Mouse (Mus musculus): Measurements from ENCODE around the gene Olfr243. TPM values are rescaled to one million over a fixed set of nuclear protein-coding genes. Genes with fewer than 3 reads are reported as not detected.
"Not testable (repeated sequence)": the region's sequence is repeated elsewhere in the genome, so short reads cannot be mapped to it uniquely, and the experiment has no call there.

Gene Olfr243
- not detected in 2 replicates for polyA plus RNA-seq (2014; fragmentation: Nextera tagmentation; extraction: Ambion mirVana)

DNA sequence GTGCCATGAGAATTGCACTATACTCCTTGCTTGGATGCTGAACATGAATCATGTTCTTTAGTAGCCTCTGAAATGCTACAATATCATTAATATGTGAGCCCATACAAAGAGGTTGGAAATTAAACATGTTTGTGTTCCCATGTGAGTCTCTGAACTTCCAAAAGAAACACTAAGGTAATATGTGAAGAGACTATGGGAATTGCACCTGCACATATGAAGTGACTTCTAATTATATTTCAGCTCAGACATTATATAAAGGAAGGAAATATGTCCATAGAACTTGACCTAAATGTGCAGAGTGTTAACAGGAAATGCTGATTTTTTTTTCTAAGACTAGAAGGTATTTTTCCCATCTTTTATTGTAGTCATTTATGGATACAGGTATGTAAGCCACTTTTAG is at the start of gene Olfr243:
Olfr243 (plus strand) TSS at position 301 of the 400 bp plus-strand sequence.
- H3K27ac ChIP-seq (ENCODE audit: low read depth, low read length): no peak within 1 kb of the TSS
- no peak for ATAC-seq (ENCODE audit: low FRiP score)
- H3K4me1 ChIP-seq (replicated peaks; ENCODE audit: control insufficient read depth, insufficient read depth, low read length): no peaks in the 10 kb centered on the region
- DNase-seq (ENCODE audit: low spot score): no peak
- no peaks in the 10 kb centered on the region for H3K9me3 ChIP-seq (ENCODE audit: control insufficient read depth, low read length)
- no peaks in the 10 kb centered on the region for H3K36me3 ChIP-seq (ENCODE audit: control insufficient read depth, insufficient read depth, low read length)
- H3K4me2 ChIP-seq (replicated peaks; ENCODE audit: low read depth, low read length): no peak within 1 kb of the TSS
- H3K4me3 ChIP-seq (ENCODE audit: low read depth, low read length): no peak within 1 kb of the TSS
- no peaks in the 10 kb centered on the region for H3K27me3 ChIP-seq (ENCODE audit: control insufficient read depth, insufficient read depth, low read length)
- H3K9ac ChIP-seq (ENCODE audit: low read depth, low read length): no peak within 1 kb of the TSS

DNA sequence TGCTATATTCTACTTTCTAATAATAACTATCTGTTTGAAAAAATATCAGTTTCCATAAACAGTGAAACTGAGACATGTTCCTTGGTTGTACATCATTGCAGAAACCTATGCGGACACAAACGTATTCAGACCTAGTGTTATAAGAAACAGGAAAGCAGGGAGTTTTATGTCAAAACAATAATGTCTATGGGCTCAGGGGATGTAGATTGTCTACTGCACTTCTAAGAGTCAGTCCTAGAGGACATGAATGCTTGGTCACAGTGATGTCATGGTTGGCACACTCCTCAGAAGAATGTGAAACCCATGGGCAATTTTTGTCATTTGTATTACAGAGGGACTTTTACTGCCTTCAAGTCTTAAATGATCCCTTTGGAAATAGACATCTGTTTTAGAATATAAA is 43.4 kb upstream of the Olfr243 start, which contains the start of gene Olfr624:
Olfr624 (minus strand) TSS at position 101 of the 400 bp plus-strand sequence.
- H3K4me3 ChIP-seq (ENCODE audit: low read depth, low read length): no peak within 1 kb of the TSS
- H3K27ac ChIP-seq (ENCODE audit: low read depth, low read length): no peak within 1 kb of the TSS
- WGBS: 92% methylated on average over 2 of the region's 2 CpGs
- H3K4me1 ChIP-seq (replicated peaks; ENCODE audit: control insufficient read depth, insufficient read depth, low read length): no peaks in the 10 kb centered on the region
- H3K27me3 ChIP-seq (ENCODE audit: control insufficient read depth, insufficient read depth, low read length): no peaks in the 10 kb centered on the region
- ATAC-seq (ENCODE audit: low FRiP score): no peak
- no peak within 1 kb of the TSS for H3K9ac ChIP-seq (ENCODE audit: low read depth, low read length)
- no peak within 1 kb of the TSS for H3K4me2 ChIP-seq (replicated peaks; ENCODE audit: low read depth, low read length)
- DNase-seq (ENCODE audit: low spot score): no peak
- no peaks in the 10 kb centered on the region for H3K9me3 ChIP-seq (ENCODE audit: control insufficient read depth, low read length)
- H3K36me3 ChIP-seq (ENCODE audit: control insufficient read depth, insufficient read depth, low read length): no peaks in the 10 kb centered on the region

DNA sequence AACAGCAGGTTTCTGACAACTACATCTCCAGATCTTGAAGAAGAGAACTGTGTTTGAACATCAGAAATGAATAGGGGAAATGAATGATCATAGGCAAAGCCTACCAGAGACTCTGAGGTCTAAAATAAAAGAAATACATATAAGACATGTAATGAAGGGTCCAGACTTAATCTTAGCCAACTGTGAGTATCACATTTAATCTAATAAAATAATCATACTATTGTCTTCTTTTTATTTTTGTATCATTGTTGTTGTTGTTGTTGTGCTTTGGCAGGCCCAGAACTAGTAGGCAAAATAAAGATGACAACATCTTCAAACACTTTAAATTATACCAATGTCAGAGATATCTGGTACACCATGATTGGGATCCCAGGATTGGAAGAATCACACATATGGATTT is 32.1 kb upstream of the Olfr243 start, which contains the start of gene Olfr625-ps1:
Olfr625-ps1 (plus strand) TSS at position 301 of the 400 bp plus-strand sequence.
- Histone ChIP-seq H3K27me3 (ENCODE audit: control insufficient read depth, insufficient read depth, low read length) (no peaks in the 10 kb centered on the region), H3K36me3 (ENCODE audit: control insufficient read depth, insufficient read depth, low read length) (no peaks in the 10 kb centered on the region), H3K9ac (ENCODE audit: low read depth, low read length) (no peak within 1 kb of the TSS), H3K4me3 (ENCODE audit: low read depth, low read length) (no peak within 1 kb of the TSS), H3K4me2 (replicated peaks; ENCODE audit: low read depth, low read length) (no peak within 1 kb of the TSS), H3K27ac (ENCODE audit: low read depth, low read length) (no peak within 1 kb of the TSS), H3K9me3 (ENCODE audit: control insufficient read depth, low read length) (no peaks in the 10 kb centered on the region), H3K4me1 (replicated peaks; ENCODE audit: control insufficient read depth, insufficient read depth, low read length) (no peaks in the 10 kb centered on the region)
- DNase-seq (ENCODE audit: low spot score) (no peak), ATAC-seq (ENCODE audit: low FRiP score) (no peak)

DNA sequence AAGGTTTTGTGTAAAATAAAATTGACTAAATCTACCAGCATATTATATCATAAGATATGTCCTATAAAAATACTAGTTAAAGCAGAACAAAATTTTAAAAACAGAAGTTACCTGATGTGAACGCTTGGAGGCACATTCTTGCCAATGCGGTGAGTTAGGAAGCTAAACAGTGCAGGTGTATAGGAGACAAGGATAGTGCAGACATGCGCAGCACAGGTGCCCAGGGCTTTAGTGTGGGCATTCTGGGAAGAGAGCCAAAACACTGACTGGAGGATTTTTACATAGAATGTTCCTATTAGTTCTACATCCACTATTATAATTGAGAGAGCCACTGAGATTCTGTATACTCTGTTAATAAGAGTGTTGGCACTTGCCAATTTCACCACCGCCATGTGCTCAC is 15.0 kb upstream of the Olfr243 start:
- Histone ChIP-seq H3K36me3 (ENCODE audit: control insufficient read depth, insufficient read depth, low read length) (no peaks in the 10 kb centered on the region), H3K4me1 (replicated peaks; ENCODE audit: control insufficient read depth, insufficient read depth, low read length) (no peaks in the 10 kb centered on the region), H3K27me3 (ENCODE audit: control insufficient read depth, insufficient read depth, low read length) (no peaks in the 10 kb centered on the region), H3K27ac (ENCODE audit: low read depth, low read length) (no peak overlapping the region), H3K4me3 (ENCODE audit: low read depth, low read length) (no peak overlapping the region), H3K9ac (ENCODE audit: low read depth, low read length) (no peak overlapping the region), H3K9me3 (ENCODE audit: control insufficient read depth, low read length) (no peaks in the 10 kb centered on the region), H3K4me2 (replicated peaks; ENCODE audit: low read depth, low read length) (no peak overlapping the region)
- ATAC-seq (ENCODE audit: low FRiP score) (no peak), DNase-seq (ENCODE audit: low spot score) (no peak)
- WGBS: 94% methylated on average over 4 of the region's 4 CpGs

DNA sequence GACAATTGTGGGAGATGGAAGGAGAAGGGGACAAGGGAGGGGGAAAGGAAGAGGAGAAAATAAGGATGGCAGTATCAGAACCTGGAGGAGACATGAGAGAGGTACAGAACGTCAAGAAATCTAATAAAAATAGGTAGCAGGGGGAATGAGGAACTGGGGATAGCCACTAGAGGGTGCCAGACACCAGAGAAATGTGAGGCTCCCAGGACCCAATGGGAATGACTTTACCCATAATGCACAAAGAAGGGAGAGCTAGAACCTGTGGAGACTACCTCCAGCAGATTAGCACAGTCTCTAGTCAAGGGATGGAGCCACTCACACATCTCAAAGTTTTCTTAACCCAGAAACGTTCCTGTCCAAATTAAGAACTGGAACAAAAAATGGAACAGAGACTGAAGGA is 2.4 kb upstream of the Olfr243 start:
- H3K36me3 ChIP-seq (ENCODE audit: control insufficient read depth, insufficient read depth, low read length): no peaks in the 10 kb centered on the region
- DNase-seq (ENCODE audit: low spot score) (no peak), ATAC-seq (ENCODE audit: low FRiP score) (no peak)
- H3K27ac ChIP-seq (ENCODE audit: low read depth, low read length): no peak overlapping the region
- no peak overlapping the region for H3K4me2 ChIP-seq (replicated peaks; ENCODE audit: low read depth, low read length)
- H3K4me3 ChIP-seq (ENCODE audit: low read depth, low read length): no peak overlapping the region
- no peaks in the 10 kb centered on the region for H3K9me3 ChIP-seq (ENCODE audit: control insufficient read depth, low read length)
- no peaks in the 10 kb centered on the region for H3K4me1 ChIP-seq (replicated peaks; ENCODE audit: control insufficient read depth, insufficient read depth, low read length)
- 41% methylated on average over 2 of the region's 2 CpGs for WGBS
- no peak overlapping the region for H3K9ac ChIP-seq (ENCODE audit: low read depth, low read length)
- H3K27me3 ChIP-seq (ENCODE audit: control insufficient read depth, insufficient read depth, low read length): no peaks in the 10 kb centered on the region

DNA sequence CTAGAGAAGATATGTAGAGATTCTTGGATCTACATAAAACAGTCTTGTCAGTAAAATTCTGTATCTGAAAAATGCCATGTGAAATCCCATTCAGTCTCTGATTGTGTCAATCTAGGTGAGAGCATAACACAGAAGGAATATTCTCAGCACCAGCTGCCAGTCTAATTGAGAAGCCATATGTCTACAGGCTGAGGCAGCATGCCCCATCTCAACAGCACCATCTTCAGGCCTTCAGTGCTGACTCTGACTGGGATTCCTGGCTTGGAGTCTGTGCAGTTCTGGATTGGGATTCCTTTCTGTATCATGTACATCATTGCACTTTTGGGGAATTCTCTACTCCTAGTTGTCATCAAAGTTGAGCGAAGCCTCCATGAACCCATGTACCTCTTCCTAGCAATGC is 1.9 kb downstream of the Olfr243 start:
- ATAC-seq (ENCODE audit: low FRiP score); DNase-seq (ENCODE audit: low spot score); H3K4me1 ChIP-seq (replicated peaks; ENCODE audit: control insufficient read depth, insufficient read depth, low read length); H3K9ac ChIP-seq (ENCODE audit: low read depth, low read length); H3K4me2 ChIP-seq (replicated peaks; ENCODE audit: low read depth, low read length); H3K27me3 ChIP-seq (ENCODE audit: control insufficient read depth, insufficient read depth, low read length); H3K9me3 ChIP-seq (ENCODE audit: control insufficient read depth, low read length); H3K36me3 ChIP-seq (ENCODE audit: control insufficient read depth, insufficient read depth, low read length); H3K27ac ChIP-seq (ENCODE audit: low read depth, low read length); H3K4me3 ChIP-seq (ENCODE audit: low read depth, low read length): not testable (repeated sequence)
- 100% methylated on average over 1 of the region's 1 CpGs for WGBS

DNA sequence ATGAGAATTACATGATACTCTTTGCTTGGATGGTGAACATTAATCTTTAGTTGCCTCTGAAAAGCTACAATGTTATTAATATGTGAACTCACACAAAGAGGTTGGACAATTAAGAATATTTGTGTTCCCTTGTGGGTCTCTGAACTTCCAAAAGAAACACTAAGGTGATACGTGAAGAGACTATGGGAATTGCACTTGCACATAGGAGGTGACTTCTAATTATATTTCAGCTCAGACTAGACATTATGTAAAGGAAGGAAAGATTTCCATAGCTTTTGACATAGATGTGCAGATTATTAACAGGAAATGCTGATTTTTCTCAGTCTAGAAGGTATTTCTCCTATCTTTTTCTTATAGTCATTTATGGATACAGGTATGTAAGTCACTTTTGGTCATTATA is 15.6 kb downstream of the Olfr243 start, which contains the start of gene Olfr628:
Olfr628 (plus strand) TSS at position 301 of the 400 bp plus-strand sequence.
- Histone ChIP-seq H3K9me3 (ENCODE audit: control insufficient read depth, low read length) (no peaks in the 10 kb centered on the region), H3K4me3 (ENCODE audit: low read depth, low read length) (no peak within 1 kb of the TSS), H3K9ac (ENCODE audit: low read depth, low read length) (no peak within 1 kb of the TSS), H3K36me3 (ENCODE audit: control insufficient read depth, insufficient read depth, low read length) (no peaks in the 10 kb centered on the region), H3K27me3 (ENCODE audit: control insufficient read depth, insufficient read depth, low read length) (no peaks in the 10 kb centered on the region), H3K4me1 (replicated peaks; ENCODE audit: control insufficient read depth, insufficient read depth, low read length) (no peaks in the 10 kb centered on the region), H3K4me2 (replicated peaks; ENCODE audit: low read depth, low read length) (no peak within 1 kb of the TSS), H3K27ac (ENCODE audit: low read depth, low read length) (no peak within 1 kb of the TSS)
- WGBS: 90% methylated on average over 1 of the region's 1 CpGs
- ATAC-seq (ENCODE audit: low FRiP score): no peak
- DNase-seq (ENCODE audit: low spot score): no peak

DNA sequence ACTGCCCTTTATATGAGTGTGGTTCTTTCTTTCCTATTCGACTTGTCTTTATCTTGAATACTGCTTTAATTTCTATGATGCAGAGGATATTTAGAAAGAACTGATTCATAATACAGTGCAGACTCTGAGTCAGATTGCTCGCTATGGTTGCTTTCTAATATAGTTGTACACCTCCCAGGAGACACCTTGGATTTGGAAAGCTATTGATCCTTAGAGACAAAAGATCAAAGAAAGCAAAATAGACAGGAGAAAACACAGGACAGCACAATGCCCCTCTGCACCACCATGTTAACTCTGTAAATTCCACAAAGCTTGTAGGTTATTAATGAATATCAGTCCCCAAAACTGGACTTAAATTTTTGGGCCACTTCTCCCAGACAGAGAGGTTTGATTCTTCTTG is 30.4 kb downstream of the Olfr243 start, which contains the start of gene Olfr629:
Olfr629 (minus strand) TSS at position 101 of the 400 bp plus-strand sequence.
- Histone ChIP-seq H3K4me1 (replicated peaks; ENCODE audit: control insufficient read depth, insufficient read depth, low read length) (no peaks in the 10 kb centered on the region), H3K9ac (ENCODE audit: low read depth, low read length) (no peak within 1 kb of the TSS), H3K27ac (ENCODE audit: low read depth, low read length) (no peak within 1 kb of the TSS), H3K4me2 (replicated peaks; ENCODE audit: low read depth, low read length) (no peak within 1 kb of the TSS), H3K9me3 (ENCODE audit: control insufficient read depth, low read length) (no peaks in the 10 kb centered on the region), H3K4me3 (ENCODE audit: low read depth, low read length) (no peak within 1 kb of the TSS), H3K36me3 (ENCODE audit: control insufficient read depth, insufficient read depth, low read length) (no peaks in the 10 kb centered on the region), H3K27me3 (ENCODE audit: control insufficient read depth, insufficient read depth, low read length) (no peaks in the 10 kb centered on the region)
- WGBS: 84% methylated on average over 2 of the region's 2 CpGs
- ATAC-seq (ENCODE audit: low FRiP score) (no peak), DNase-seq (ENCODE audit: low spot score) (no peak)

DNA sequence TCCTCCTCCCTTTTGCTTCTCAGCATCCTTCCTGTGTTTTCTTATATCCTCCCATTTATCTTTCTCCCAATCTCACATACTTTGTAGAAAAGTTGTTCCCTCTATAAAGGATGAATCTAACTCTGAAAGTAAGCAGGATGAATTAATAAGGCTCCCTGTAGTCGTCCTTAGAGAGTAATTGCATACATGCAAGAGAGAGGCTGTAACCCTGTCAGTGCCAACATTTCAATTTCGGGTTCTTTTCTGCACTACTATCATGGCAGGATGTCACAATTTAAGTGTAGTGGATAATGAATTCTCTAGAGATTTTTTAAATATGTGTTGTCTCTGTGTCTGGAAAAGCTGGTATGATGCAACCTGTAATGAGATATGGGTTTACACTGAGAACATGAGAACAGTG is 42.8 kb downstream of the Olfr243 start, which contains the start of gene Olfr630:
Olfr630 (minus strand) TSS at position 101 of the 400 bp plus-strand sequence.
- no peaks in the 10 kb centered on the region for H3K36me3 ChIP-seq (ENCODE audit: control insufficient read depth, insufficient read depth, low read length)

More for the DNA sequence above, 42.8 kb downstream of the Olfr243 start, which contains the start of gene Olfr630:
- WGBS: 49% methylated on average over 2 of the region's 2 CpGs
- Histone ChIP-seq H3K4me2 (replicated peaks; ENCODE audit: low read depth, low read length) (no peak within 1 kb of the TSS), H3K9me3 (ENCODE audit: control insufficient read depth, low read length) (no peaks in the 10 kb centered on the region), H3K9ac (ENCODE audit: low read depth, low read length) (no peak within 1 kb of the TSS), H3K27ac (ENCODE audit: low read depth, low read length) (no peak within 1 kb of the TSS), H3K4me1 (replicated peaks; ENCODE audit: control insufficient read depth, insufficient read depth, low read length) (no peaks in the 10 kb centered on the region), H3K27me3 (ENCODE audit: control insufficient read depth, insufficient read depth, low read length) (no peaks in the 10 kb centered on the region), H3K4me3 (ENCODE audit: low read depth, low read length) (no peak within 1 kb of the TSS)
- DNase-seq (ENCODE audit: low spot score) (no peak), ATAC-seq (ENCODE audit: low FRiP score) (no peak)
